Mouse (Mus musculus): ENCODE data around the gene Abhd16b. TPM values are rescaled to one million over a fixed set of nuclear protein-coding genes. Genes with fewer than 3 reads are reported as not detected.
"Not testable (repeated sequence)": the region's sequence is repeated elsewhere in the genome, so short reads cannot be mapped to it uniquely, and the experiment has no call there.

The Abhd16b gene
- polyA plus RNA-seq, 1 experiment from 2014 or later: 0.17 TPM

GRCm38 (mm10) chr2:181483562-181484318, 9.3 kb upstream of the Abhd16b start:
- H3K4me3 ChIP-seq (ENCODE audit: low read length): peak overlapping the region; percentile 26
- WGBS: 24% methylated on average over 7 of the region's 7 CpGs
- peaks cover 14% of the 10 kb centered on the region for H3K4me1 ChIP-seq (ENCODE audit: control insufficient read depth, insufficient read depth, low read length)
- H3K36me3 ChIP-seq (ENCODE audit: control insufficient read depth, insufficient read depth): no peaks in the 10 kb centered on the region
- no peaks in the 10 kb centered on the region for H3K9me3 ChIP-seq (replicated peaks; ENCODE audit: control insufficient read depth, low read length)
- peak; percentile 78 for ATAC-seq (replicated peaks; ENCODE audit: extremely low read depth, insufficient read depth, low FRiP score)
- no peaks in the 10 kb centered on the region for H3K27me3 ChIP-seq (ENCODE audit: control insufficient read depth, insufficient read depth, low read length)
- H3K4me2 ChIP-seq (ENCODE audit: low read depth, low read length): peak overlapping the region; percentile 57
- peak overlapping the region; percentile 70 for H3K9ac ChIP-seq (ENCODE audit: low read length)
- peak overlapping the region; percentile 67 for H3K27ac ChIP-seq (ENCODE audit: low read length)

- no peaks in the 10 kb centered on the region for H3K27me3 ChIP-seq (ENCODE audit: control insufficient read depth, insufficient read depth, low read length)
- no peaks in the 10 kb centered on the region for H3K9me3 ChIP-seq (replicated peaks; ENCODE audit: control insufficient read depth, low read length)
- ATAC-seq (replicated peaks; ENCODE audit: extremely low read depth, insufficient read depth, low FRiP score): no peak
- H3K4me3 ChIP-seq (ENCODE audit: low read length): no peak overlapping the region
- no peaks in the 10 kb centered on the region for H3K36me3 ChIP-seq (ENCODE audit: control insufficient read depth, insufficient read depth)
- no peak overlapping the region; the same call in 1 of the 2 replicates for H3K27ac ChIP-seq (ENCODE audit: low read length)
- 68% methylated on average over 6 of the region's 6 CpGs for WGBS
- peaks cover 14% of the 10 kb centered on the region for H3K4me1 ChIP-seq (ENCODE audit: control insufficient read depth, insufficient read depth, low read length)
- no peak overlapping the region for H3K9ac ChIP-seq (ENCODE audit: low read length)
- H3K4me2 ChIP-seq (ENCODE audit: low read depth, low read length): no peak overlapping the region
Measured at GRCm38 (mm10) chr2:181484456-181485233, 8.4 kb upstream of the Abhd16b start.

- Histone ChIP-seq H3K27ac (ENCODE audit: low read length) (no peak overlapping the region), H3K4me3 (ENCODE audit: low read length) (no peak overlapping the region), H3K4me1 (ENCODE audit: control insufficient read depth, insufficient read depth, low read length) (peaks cover 14% of the 10 kb centered on the region), H3K9me3 (replicated peaks; ENCODE audit: control insufficient read depth, low read length) (no peaks in the 10 kb centered on the region), H3K9ac (ENCODE audit: low read length) (no peak overlapping the region), H3K27me3 (ENCODE audit: control insufficient read depth, insufficient read depth, low read length) (no peaks in the 10 kb centered on the region), H3K36me3 (ENCODE audit: control insufficient read depth, insufficient read depth) (no peaks in the 10 kb centered on the region), H3K4me2 (ENCODE audit: low read depth, low read length) (no peak overlapping the region)
- ATAC-seq (replicated peaks; ENCODE audit: extremely low read depth, insufficient read depth, low FRiP score): no peak
- WGBS: 28% methylated on average over 1 of the region's 1 CpGs
Measured at GRCm38 (mm10) chr2:181485741-181486140, 7.3 kb upstream of the Abhd16b start.

- H3K36me3 ChIP-seq (ENCODE audit: control insufficient read depth, insufficient read depth): no peaks in the 10 kb centered on the region
- H3K9ac ChIP-seq (ENCODE audit: low read length): no peak overlapping the region
- no peak overlapping the region; the same call in 1 of the 2 replicates for H3K4me2 ChIP-seq (ENCODE audit: low read depth, low read length)
- WGBS: 28% methylated on average over 5 of the region's 5 CpGs
- peak; percentile 70 for ATAC-seq (replicated peaks; ENCODE audit: extremely low read depth, insufficient read depth, low FRiP score)
- H3K4me3 ChIP-seq (ENCODE audit: low read length): no peak overlapping the region
- H3K9me3 ChIP-seq (replicated peaks; ENCODE audit: control insufficient read depth, low read length): no peaks in the 10 kb centered on the region
- peaks cover 14% of the 10 kb centered on the region for H3K4me1 ChIP-seq (ENCODE audit: control insufficient read depth, insufficient read depth, low read length)
- H3K27me3 ChIP-seq (ENCODE audit: control insufficient read depth, insufficient read depth, low read length): no peaks in the 10 kb centered on the region
- peak overlapping the region; percentile 76 for H3K27ac ChIP-seq (ENCODE audit: low read length)
Measured at GRCm38 (mm10) chr2:181487338-181488277, 5.4 kb upstream of the Abhd16b start.

- ATAC-seq (replicated peaks; ENCODE audit: extremely low read depth, insufficient read depth, low FRiP score): no peak
- WGBS: 30% methylated on average over 7 of the region's 7 CpGs
- H3K4me2 ChIP-seq (ENCODE audit: low read depth, low read length): no peak overlapping the region
- H3K9me3 ChIP-seq (replicated peaks; ENCODE audit: control insufficient read depth, low read length): no peaks in the 10 kb centered on the region
- no peaks in the 10 kb centered on the region for H3K27me3 ChIP-seq (ENCODE audit: control insufficient read depth, insufficient read depth, low read length)
- H3K27ac ChIP-seq (ENCODE audit: low read length): no peak overlapping the region
- H3K36me3 ChIP-seq (ENCODE audit: control insufficient read depth, insufficient read depth): no peaks in the 10 kb centered on the region
- peaks cover 9% of the 10 kb centered on the region; the same call in 1 of the 2 replicates for H3K4me1 ChIP-seq (ENCODE audit: control insufficient read depth, insufficient read depth, low read length)
- no peak overlapping the region for H3K4me3 ChIP-seq (ENCODE audit: low read length)
- no peak overlapping the region for H3K9ac ChIP-seq (ENCODE audit: low read length)
Measured at GRCm38 (mm10) chr2:181491432-181492205, 1.4 kb upstream of the Abhd16b start.

- Histone ChIP-seq H3K27me3 (ENCODE audit: control insufficient read depth, insufficient read depth, low read length) (no peaks in the 10 kb centered on the region), H3K9me3 (replicated peaks; ENCODE audit: control insufficient read depth, low read length) (no peaks in the 10 kb centered on the region), H3K9ac (ENCODE audit: low read length) (no peak overlapping the region), H3K4me1 (ENCODE audit: control insufficient read depth, insufficient read depth, low read length) (peaks cover 4% of the 10 kb centered on the region; the same call in 1 of the 2 replicates), H3K36me3 (ENCODE audit: control insufficient read depth, insufficient read depth) (no peaks in the 10 kb centered on the region), H3K4me3 (ENCODE audit: low read length) (no peak overlapping the region), H3K4me2 (ENCODE audit: low read depth, low read length) (no peak overlapping the region), H3K27ac (ENCODE audit: low read length) (no peak overlapping the region)
- WGBS: 44% methylated on average over 3 of the region's 3 CpGs
- no peak for ATAC-seq (replicated peaks; ENCODE audit: extremely low read depth, insufficient read depth, low FRiP score)
Measured at GRCm38 (mm10) chr2:181492206-181492605, 800 bp upstream of the Abhd16b start.

GRCm38 (mm10) chr2:181494266-181494945, 1.4 kb downstream of the Abhd16b start:
- WGBS: 63% methylated on average over 26 of the region's 26 CpGs

GRCm38 (mm10) chr2:181495845-181496244, 2.8 kb downstream of the Abhd16b start:
- not testable (repeated sequence) for H3K4me3 ChIP-seq (ENCODE audit: low read length); H3K27me3 ChIP-seq (ENCODE audit: control insufficient read depth, insufficient read depth, low read length); H3K9ac ChIP-seq (ENCODE audit: low read length); H3K36me3 ChIP-seq (ENCODE audit: control insufficient read depth, insufficient read depth); H3K27ac ChIP-seq (ENCODE audit: low read length); ATAC-seq (replicated peaks; ENCODE audit: extremely low read depth, insufficient read depth, low FRiP score); H3K9me3 ChIP-seq (replicated peaks; ENCODE audit: control insufficient read depth, low read length)
- Histone ChIP-seq H3K4me1 (ENCODE audit: control insufficient read depth, insufficient read depth, low read length) (peaks cover 15% of the 10 kb centered on the region), H3K4me2 (ENCODE audit: low read depth, low read length) (peak overlapping the region; percentile 78; the same call in 1 of the 2 replicates)
- WGBS: 60% methylated on average over 8 of the region's 8 CpGs

More at GRCm38 (mm10) chr2:181494266-181494945, 1.4 kb downstream of the Abhd16b start:
- H3K4me3 ChIP-seq (ENCODE audit: low read length): no peak overlapping the region
- H3K9ac ChIP-seq (ENCODE audit: low read length): no peak overlapping the region
- H3K36me3 ChIP-seq (ENCODE audit: control insufficient read depth, insufficient read depth): no peaks in the 10 kb centered on the region
- no peak for ATAC-seq (replicated peaks; ENCODE audit: extremely low read depth, insufficient read depth, low FRiP score)
- no peaks in the 10 kb centered on the region for H3K9me3 ChIP-seq (replicated peaks; ENCODE audit: control insufficient read depth, low read length)
- peaks cover 15% of the 10 kb centered on the region for H3K4me1 ChIP-seq (ENCODE audit: control insufficient read depth, insufficient read depth, low read length)
- no peaks in the 10 kb centered on the region for H3K27me3 ChIP-seq (ENCODE audit: control insufficient read depth, insufficient read depth, low read length)
- H3K27ac ChIP-seq (ENCODE audit: low read length): no peak overlapping the region
- no peak overlapping the region for H3K4me2 ChIP-seq (ENCODE audit: low read depth, low read length)

Measured in heart, embryonic 16.5 days (tissue).